Mouse (Mus musculus): ENCODE results near the gene Strn.

The Strn gene

DNA sequence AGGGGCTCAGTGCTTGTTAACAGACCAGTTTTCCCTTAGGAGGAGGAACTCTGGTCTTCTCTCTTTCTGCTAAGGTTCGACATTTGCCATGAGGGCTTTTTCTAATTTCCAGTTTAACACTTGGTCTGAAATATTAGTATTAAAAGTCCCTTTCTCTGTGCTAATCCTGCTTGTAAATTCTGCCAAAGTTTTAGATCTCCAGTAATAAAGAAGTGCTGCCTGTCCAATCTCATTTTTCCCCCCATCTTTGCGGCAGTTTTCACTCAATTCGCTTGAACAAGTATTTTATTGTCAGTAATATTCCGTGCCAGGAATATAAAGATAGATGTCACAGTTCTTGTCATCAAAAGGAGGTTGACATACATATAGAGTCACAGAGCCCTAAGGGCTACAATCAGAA, at the start of gene Strn:
Strn (minus strand) TSS at position 101 of the 400 bp plus-strand sequence.
- no peak for DNase-seq (ENCODE audit: low read depth, low spot score)

DNA sequence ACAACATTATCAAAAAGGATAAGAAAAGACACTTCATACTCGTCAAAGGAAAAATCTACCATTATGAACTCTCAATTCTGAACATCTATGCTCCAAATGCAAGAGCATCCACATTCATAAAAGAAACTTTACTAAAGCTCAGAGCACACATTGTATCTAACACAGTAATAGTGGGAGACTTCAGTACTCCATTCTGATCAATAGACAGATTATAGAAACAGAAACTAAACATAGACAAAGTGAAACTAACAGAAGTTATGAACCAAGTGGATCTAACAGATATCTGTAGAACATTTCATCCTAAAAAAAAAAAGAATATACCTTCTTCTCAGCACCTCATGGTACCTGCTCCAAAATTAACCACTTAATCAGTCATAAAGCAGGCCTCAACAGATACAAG, 41.8 kb upstream of the Strn start:
- DNase-seq (ENCODE audit: low read depth, low spot score), result no peak

DNA sequence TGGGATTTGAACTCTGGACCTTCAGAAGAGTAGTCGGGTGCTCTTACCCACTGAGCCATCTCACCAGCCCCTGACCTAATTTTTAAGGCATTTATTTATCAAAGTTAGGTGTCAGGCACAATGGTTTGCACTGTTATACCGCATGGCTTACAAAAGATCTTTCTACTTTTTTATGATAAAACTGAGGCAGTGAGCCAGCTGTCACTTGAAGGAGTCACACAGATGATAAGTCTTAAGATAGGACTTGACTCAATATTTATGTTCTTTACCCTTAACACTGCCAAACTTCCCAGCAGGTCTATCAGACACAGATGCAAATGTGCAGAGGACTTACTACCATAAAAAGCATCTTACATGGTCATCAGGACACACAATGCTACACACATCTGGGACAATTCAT, 35.3 kb upstream of the Strn start:
- no peak for DNase-seq (ENCODE audit: low read depth, low spot score)

DNA sequence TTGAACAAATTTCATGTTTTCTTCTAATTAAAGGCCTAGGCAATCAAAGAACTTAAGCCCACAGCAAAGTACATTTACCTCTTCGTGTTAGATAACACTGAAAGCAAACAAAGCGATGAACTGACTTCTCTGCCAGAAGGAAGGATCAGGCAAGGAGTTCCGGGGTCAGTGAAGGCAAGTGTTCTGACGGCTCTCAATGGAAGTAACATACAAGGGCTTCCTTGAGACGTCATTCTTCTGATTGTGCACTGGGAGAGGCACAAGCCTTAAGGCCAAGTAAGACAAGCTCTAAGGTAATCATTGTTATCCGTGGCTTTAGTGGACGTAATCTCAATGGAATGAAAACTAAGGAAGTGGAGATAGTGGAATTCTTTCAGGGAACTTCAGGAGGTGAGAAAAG, 33.9 kb upstream of the Strn start:
- DNase-seq (ENCODE audit: low read depth, low spot score), result no peak

DNA sequence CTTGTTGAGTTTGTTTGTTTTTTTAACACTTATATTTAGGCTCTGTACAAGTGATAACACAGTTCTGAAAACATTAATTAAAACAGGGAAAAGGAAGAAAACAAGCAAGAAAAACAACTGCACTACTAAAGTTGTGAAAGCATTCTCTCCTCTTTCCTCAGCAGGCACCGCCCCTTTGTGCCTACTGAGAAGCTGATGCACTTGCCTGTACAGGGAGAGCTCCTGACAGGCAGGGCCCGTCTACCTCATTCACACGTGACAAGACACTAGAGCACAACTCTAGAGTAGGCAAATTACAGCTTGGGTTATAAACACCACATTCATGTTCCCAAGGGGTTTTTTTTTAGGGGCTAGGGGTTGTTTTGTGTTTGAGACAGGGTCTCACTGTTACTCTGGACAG, 32.3 kb upstream of the Strn start:
- DNase-seq (ENCODE audit: low read depth, low spot score), result no peak

DNA sequence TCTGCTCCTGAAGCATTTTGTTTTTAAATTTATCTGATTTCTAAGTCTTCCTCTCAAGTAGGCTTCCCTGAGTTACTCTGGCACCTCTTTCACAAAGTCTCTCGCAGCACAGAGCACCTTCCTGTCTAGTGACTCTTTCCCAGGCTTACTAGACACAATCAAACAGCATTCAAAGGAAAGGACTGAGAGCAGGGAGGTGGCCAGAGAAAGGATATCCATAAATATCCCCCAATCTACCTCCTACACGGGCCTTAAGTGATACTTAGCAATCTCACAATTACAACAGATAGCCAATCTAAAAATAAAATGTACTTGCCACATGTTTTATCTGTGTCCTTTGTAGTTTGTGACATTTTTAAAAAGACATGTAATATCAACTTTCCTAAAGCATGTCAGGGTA, 31.9 kb upstream of the Strn start:
- no peak for DNase-seq (ENCODE audit: low read depth, low spot score)

DNA sequence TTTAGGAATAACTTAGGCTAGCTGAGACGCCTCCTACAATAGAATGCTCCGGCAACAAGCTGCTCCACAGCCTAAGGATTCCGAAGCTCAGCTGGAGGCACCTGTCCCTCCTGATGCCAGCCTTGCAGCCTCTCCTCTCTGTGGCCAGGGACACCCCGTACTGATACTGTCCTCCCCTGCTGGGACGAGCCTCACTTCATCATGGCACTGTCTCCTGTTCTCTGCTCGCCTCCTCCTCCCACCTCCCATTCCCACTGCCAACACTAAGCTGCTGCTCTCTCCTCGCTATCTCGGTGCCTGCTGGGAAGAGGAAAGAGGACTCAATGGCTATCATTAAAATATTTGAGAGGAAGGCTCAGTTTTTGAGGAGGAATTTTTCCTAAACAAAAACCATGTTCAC, 30.6 kb upstream of the Strn start:
- no peak for DNase-seq (ENCODE audit: low read depth, low spot score)

DNA sequence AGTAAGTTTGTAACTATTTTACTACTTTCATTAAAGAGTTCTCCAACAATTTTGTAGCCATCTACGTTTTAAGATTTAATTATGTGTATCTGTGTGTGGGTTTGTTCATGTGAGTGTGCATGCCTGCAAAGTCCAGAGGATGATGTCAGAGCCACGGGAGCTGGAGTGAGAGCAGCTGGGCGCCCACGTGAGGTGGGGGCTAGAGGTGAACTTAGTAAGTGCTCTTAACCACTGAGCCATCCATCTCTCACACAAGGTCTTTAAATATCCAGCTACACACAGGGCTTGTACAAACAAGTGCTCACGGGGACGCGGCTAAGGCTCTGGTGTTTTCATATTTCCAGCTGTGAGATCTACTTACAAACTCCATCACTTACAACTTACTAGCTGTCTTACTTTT, 29.1 kb upstream of the Strn start:
- no peak for DNase-seq (ENCODE audit: low read depth, low spot score)

DNA sequence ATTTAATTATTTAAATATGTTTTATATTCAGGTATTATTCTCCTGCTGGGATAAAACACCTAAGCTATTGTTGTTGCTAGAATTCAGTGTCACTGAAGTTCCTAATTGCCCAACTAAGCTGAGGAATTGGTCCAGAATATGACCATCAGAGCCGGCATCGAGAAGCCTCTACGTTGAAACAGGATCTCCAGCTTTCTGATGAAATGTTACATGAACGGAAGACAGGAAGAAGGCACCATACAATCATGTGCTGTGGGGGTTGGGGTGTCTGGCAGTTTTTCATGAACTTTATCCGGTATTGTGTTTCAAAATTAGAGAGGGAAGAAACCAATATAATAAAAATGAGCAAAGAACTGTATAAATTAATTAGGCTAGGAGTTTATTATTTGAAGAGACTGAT, 26.3 kb upstream of the Strn start:
- DNase-seq (ENCODE audit: low read depth, low spot score), result no peak

DNA sequence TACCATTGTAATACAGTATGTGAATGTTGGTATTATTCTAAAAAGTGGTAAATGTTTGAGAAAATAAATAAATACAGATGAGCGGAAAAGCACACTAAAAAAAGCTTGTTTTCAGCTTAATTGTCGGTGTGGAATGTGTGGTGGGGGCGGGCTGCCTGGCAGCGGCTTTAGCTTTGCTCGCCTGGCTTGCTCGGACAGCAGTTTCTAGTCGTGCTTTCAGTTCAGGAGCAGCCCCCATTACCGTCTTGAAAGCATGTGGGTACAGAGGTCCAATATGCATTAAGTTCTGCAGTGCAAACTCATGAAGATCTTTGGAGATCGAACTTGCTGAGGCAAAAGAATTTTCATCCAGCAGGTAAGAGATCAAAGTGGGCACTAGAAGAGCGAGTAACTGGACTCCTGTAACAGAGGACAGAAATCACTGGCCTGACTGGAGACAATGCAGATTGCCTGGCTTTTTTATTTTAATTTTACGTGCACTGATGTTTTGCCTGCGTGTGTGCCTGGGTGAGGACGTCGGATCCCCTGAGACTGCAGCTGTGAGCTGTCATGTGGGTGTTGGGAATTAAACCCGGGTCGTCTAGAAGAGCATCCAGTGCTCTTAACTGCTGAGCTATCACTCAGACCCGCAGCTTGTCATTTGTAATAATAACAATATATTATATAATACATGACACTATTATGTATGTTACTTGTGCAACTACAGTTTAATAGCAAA, 16.1 kb upstream of the Strn start:
- no peak for DNase-seq (ENCODE audit: low read depth, low spot score)

DNA sequence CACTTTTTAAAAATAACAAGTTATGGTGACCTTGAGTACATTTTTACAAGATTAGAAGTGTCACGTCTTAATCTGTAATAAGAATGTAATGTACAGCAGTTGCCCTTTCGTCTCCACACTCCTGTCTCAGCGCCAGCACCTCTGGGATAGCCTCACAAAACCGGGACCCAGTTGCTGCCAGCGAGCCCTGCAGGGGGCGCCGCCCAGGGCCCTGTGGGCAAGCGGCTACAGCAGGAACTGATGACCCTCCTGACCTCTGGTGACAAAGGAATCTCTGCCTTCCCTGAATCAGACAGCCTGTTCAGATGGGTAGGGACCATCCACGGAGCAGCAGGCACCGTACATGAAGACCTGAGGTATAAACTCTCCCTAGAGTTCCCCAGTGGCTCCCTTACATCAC, 15.1 kb upstream of the Strn start:
- no peak for DNase-seq (ENCODE audit: low read depth, low spot score)

DNA sequence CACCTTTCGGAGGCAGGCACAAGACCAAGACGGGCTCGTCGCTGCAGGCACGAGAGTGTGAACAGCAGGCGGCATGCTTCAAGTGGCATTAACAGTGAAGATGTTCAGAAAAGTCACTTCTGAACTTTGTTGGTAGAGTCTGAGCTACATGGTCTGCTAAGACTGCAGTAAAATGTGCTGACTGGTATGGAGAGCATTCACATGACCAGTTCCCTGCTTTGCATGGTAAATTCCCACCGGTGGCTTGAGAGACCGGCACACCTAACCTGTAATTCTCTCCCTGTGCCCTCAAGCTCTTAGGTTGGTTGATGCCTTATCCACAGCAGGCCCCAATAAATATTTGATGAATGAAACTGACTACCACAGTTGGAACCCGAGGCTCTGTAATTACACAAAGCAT, 11.4 kb upstream of the Strn start:
- DNase-seq (ENCODE audit: low read depth, low spot score), result no peak

DNA sequence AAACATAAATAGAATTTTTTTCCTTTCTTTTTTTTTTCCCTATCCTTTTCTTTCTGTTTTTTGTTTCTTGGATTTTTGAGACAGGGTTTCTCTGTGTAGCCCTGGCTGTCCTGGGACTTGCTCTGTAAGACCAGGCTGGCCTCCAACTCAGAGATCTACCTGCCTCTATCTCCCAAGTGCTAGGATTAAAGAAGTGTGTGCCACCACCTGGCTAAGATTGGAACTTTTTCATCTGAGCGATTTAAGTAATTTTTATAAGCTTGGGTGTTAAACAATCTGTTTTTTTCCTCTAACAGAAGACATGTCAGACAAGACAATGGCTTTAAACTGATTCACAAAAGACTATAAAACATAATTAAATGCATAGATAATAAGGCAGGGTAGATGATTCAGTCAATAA, 1.4 kb upstream of the Strn start:
- no peak for DNase-seq (ENCODE audit: low read depth, low spot score)

DNA sequence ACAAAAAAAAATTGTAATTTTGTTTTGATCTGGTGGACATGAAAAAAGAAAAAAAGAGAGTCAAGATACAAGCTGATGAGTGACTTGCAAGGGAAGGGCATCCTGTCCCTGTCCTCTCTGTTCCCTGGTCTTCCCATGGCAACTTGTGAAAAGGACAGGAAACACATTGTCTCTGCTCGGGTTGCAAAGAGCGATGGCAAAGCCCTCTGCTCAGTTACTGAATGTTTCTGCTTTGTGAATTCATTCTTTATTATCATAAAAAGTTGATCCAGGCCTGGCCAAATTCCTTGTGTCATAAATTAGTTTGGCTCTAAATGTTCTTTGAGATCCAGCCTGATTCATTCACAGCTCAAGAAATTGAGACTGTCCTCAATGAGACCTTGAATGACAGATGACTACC, 775 bp upstream of the Strn start:
- DNase-seq (ENCODE audit: low read depth, low spot score), result no peak

DNA sequence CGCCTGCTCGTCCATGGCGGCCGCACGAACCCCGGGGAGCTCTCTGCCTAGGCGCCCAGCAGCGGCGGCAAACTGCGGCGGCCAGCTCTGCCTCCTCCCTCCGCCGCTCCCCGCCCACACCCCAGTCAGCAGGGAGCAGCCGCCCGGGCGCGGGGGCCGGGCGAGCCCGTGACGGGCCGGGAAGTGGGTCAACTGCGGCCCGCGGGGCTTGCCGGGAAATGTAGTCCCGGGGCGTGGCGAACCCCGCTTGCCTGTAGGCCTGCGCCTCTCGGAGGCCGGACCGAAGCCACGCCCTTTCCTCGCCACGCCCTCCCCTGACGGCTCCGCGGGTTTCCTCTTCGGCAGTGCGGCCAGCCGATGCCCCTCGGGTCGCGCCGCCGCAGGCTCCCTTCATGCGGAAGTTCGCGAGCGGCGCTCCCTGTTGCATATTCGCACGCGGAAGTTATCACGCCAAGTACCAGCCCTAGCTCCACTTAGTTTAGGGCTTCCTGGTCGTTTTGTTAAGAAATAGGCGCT, 465 bp downstream of the Strn start:
- peak; percentile 95 for DNase-seq (ENCODE audit: low read depth, low spot score)

DNA sequence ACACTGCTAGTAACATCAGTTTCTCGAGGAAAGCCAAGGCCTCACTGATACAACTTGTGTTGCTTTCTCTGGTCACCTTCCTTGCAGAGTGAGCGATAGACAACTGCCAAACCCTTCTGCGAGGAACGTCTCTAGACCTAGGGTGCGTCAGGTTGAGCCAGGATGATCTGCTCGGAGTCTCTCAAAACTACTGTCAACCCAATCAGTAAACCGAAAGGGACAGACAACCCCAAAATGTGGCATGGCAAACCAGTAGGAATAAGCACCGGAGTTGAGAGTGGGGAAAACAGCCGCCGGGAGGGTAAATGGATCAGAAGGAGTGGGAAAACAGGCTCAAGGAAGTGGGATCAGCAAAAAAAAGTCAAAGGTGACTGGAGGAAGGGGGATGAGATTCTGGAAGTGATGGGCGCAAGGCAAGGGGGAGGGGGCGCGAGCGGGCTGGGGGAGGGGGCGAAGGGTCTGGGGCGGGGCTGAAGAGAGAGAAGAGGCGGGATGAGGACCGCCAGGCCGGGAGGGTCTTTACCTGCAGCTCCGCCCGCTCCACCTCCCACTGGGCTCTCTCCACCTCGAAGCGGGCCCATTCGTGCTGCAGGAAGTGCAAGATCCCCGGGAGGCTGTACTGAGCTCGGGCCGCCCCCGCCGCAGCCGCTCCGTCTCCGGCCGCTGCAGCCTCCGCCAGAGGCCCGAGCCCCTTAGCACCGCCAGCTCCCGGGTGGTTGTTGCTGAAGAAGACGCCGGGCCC, 1.1 kb downstream of the Strn start:
- DNase-seq (ENCODE audit: low read depth, low spot score), result no peak

DNA sequence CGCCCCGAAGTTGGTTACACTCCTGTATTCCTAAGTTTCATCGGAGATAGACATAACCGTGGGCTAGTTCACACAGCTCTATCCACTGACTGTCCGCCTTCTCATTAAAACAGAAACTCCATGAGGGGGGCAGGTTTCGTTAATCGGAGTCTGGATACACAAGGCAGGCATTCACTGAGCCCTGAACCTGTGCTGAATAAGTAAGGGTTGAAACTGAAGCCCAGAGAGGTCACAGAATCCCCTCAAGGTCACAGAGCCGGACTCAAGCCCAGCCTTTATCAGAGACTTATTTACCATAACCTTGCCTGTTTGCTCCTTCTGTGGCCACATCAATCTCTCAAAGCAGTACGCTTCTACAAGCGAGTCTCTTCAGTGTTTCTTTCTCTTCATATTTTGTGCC, 2.2 kb downstream of the Strn start:
- DNase-seq (ENCODE audit: low read depth, low spot score), result no peak

DNA sequence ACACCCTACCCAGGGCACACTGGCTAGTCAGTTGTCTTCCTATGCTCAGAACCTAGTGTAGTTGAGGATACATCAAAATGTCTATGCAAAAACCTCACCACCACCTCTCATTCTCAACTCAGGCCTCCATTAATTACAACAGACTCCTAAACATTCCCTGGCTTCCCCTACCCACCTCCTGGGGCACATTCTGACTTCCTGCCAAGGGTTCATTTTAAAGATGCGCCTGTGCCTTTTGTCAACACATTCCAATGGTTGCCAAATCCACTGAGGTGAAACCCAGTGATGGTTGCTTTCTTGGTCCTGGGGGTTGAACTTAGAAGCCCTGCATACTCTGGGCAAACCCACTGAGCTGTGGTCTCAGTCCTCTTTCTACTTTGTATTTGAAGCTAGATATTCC, 4.9 kb downstream of the Strn start:
- DNase-seq (ENCODE audit: low read depth, low spot score), result no peak

DNA sequence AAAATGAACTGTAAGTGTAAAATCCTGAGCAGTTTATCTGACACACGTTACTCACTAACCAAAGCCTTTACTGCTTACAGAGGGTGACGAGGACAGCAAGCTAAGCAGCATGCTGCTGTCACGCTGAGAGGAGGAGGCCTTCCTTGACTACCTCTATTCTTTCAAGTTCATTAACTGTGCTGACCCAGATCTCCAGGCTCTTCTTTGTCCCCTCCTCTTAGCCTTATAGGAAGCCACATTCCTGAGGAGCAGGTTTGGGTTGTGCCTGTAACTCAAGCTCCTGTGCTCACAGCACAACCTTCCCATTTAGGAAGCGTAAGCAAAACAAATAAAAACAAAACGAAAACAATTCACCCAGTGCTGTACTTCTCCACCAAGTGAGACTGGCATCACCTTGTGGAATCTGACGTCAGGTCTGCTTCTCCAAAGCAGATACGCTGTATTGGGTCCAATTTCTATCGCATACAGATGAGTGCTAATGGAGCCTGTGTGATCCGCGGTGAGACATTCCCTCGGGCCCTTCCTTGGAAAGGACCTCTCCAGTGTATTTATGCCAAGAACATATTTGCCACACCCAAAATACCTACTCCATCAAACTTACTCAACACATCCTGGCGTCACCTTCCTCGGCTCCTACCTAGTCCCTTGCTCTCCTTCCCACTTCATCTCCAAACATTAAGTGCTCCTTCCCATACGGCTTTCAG, 10.1 kb downstream of the Strn start:
- no peak for DNase-seq (ENCODE audit: low read depth, low spot score)

DNA sequence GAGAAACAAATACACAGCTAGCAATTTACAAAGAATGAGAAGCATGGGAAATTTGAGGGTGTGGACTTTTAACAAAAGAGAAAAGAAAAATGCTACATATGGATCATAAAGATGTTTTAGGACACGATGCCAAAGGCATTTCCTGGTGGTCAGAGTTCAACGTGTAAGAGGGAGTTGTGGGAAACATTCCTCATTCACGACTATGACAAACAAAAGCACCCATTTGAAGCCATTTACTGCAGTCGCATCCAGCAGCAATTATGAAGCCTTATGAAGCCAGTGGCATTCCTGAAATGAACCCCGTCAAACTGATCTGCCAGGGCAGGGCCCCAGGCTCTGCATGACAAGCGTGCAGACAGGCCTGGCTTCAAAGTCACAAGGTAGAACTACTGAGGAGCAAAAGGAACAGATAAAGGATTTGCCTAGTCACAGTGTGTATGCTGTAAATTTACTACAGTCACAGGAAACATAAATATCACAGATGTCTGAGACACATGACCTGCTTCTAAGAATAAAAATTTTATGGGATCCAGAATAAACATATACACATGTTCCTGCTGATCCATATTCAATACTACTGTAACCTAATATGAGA, 12.4 kb downstream of the Strn start:
- DNase-seq (ENCODE audit: low read depth, low spot score), result no peak

DNA sequence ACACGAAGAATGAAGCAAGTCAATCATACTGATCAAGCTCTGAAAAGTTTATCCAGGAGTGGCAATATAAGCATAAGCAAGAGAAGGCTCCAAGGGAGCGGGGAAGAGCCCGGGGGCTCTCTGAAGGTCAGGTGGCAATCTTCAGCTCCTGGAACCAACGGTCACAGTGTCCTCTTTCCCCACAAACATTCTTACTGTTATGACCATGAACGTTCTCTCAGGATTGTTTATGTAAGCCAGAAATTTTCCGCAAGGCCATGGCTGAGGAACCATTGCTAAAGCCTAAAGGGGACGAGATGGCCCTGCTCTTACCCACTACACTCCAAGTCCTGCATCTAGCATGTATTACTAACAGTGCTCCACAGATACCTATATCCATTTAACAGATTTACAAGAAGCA, 15.3 kb downstream of the Strn start:
- no peak for DNase-seq (ENCODE audit: low read depth, low spot score)

DNA sequence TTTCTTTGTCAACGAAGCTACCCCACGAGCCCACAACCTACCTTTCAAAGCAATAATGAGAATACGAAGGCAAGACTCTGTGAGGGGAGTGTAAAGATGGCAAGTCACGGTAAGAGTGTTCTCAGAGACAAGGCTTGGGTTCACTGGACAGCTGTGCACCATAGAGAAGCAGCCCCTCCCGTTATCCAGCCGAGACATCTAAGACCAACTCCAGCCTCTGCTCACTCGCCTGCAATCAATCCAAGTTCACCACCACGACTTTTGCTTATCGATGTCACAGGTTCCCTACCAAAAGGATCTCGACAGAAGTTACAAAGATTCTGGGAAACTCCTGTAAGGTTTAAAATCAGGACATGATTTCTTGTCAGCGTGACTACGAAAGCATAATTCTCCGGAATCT, 17.9 kb downstream of the Strn start:
- DNase-seq (ENCODE audit: low read depth, low spot score), result no peak

All from skeletal muscle tissue, adult 2 months (tissue).